Mouse (Mus musculus) heart, embryonic 12.5 days (tissue): ENCODE measurements around the gene Gm5483. TPM values are rescaled to one million over a fixed set of nuclear protein-coding genes. Genes with fewer than 3 reads are reported as not detected.

Experiments used
- polyA plus RNA-seq: library from polyadenylated mRNA; unstranded; fragments of >200 nt; fragmentation: Nextera tagmentation; extraction: Ambion mirVana; gene quantifications from 2 replicates; pipeline ENCODE4 v1.2.1, GENCODE M21; 2016

Gm5483 gene
- polyA plus RNA-seq, 1 experiment from 2014 or later: 1.2 TPM

Other genes starting within 250 kb of the Gm5483 start
- gene Parp9, start 245.7 kb upstream of the Gm5483 start, polyA plus RNA-seq: 5.5 and 6.5 TPM in 2 replicates
- 4.9 and 5.0 TPM in 2 replicates for gene Dtx3l, start 245.1 kb upstream of the Gm5483 start, polyA plus RNA-seq
- 61.4 and 64.4 TPM in 2 replicates for gene Kpna1, start 205.5 kb upstream of the Gm5483 start, polyA plus RNA-seq
- gene Wdr5b, start 143.0 kb upstream of the Gm5483 start, polyA plus RNA-seq: 6.2 and 6.3 TPM in 2 replicates
- 690 and 731 TPM in 2 replicates for gene Fam162a, start 112.6 kb upstream of the Gm5483 start, polyA plus RNA-seq
- gene Ccdc58, start 112.5 kb upstream of the Gm5483 start, polyA plus RNA-seq: 86.9 and 89.7 TPM in 2 replicates
- gene Csta1, start 53.0 kb upstream of the Gm5483 start, polyA plus RNA-seq: 0.17 TPM in 1 of 2 replicates, not detected in the other
- not detected in 2 replicates for gene Stfa2l1, start 27.4 kb upstream of the Gm5483 start, polyA plus RNA-seq
- gene Gm5416, start 26.2 kb downstream of the Gm5483 start, polyA plus RNA-seq: not detected in 2 replicates
- not detected in 2 replicates for gene 2010005H15Rik, start 37.3 kb downstream of the Gm5483 start, polyA plus RNA-seq
- gene Stfa1, start 92.7 kb downstream of the Gm5483 start, polyA plus RNA-seq: 2.6 TPM in 1 of 2 replicates, not detected in the other
- not detected in 2 replicates for gene BC117090, start 150.1 kb downstream of the Gm5483 start, polyA plus RNA-seq
- gene BC100530, start 183.5 kb downstream of the Gm5483 start, polyA plus RNA-seq: 0.67 and 3.1 TPM in 2 replicates
- gene Stfa2, start 224.2 kb downstream of the Gm5483 start, polyA plus RNA-seq: not detected in 2 replicates